Mouse (Mus musculus) lung, postnatal 0 days (tissue): Measurements from ENCODE around the gene Thra. TPM values are rescaled to one million over a fixed set of nuclear protein-coding genes. Genes with fewer than 3 reads are reported as not detected.
"Not testable (repeated sequence)": the region's sequence is repeated elsewhere in the genome, so short reads cannot be mapped to it uniquely, and the experiment has no call there.

ENCODE experiments used
- ATAC-seq: fragments of 200-750 bp; cut with Nextera tagmentation; 2 replicates; pipeline ENCODE4 v1.8.0; 2017; ENCODE audit warnings: moderate library complexity
- DNase-seq: peaks from one replicate; pipeline ENCODE4 v3.0.0-alpha.2; 2016; ENCODE audit warnings: low spot score
- H3K27ac ChIP-seq: fragments of 300-500 bp; sonication (generic); 2 replicates; pipeline ENCODE4 v1.5.1; 2014; ENCODE audit warnings: antibody characterized with exemption, mild to moderate bottlenecking, low read length, mixed read lengths
- H3K27me3 ChIP-seq: fragments of 300-500 bp; sonication (generic); replicated peaks from 2 replicates; pipeline ENCODE4 v1.6.1; 2014; ENCODE audit warnings: low read length, mixed read lengths; ENCODE audit not compliant: insufficient read depth
- H3K36me3 ChIP-seq: fragments of 300-500 bp; sonication (generic); 2 replicates; pipeline ENCODE4 v1.6.1; 2014; ENCODE audit warnings: low read length, mixed read lengths; ENCODE audit not compliant: insufficient read depth
- H3K4me1 ChIP-seq: fragments of 300-500 bp; sonication (generic); 2 replicates; pipeline ENCODE4 v1.6.1; 2014; ENCODE audit warnings: antibody characterized with exemption, low read depth, low read length, mixed read lengths; ENCODE audit not compliant: insufficient read depth
- H3K4me2 ChIP-seq: fragments of 300-500 bp; sonication (generic); replicated peaks from 2 replicates; pipeline ENCODE4 v1.6.1; 2014; ENCODE audit warnings: low read depth, mild to moderate bottlenecking, low read length, moderate library complexity, mixed read lengths
- H3K4me3 ChIP-seq: fragments of 300-500 bp; sonication (generic); 2 replicates; pipeline ENCODE4 v1.5.1; 2014; ENCODE audit warnings: low read depth, low read length
- H3K9ac ChIP-seq: fragments of 300-500 bp; sonication (generic); replicated peaks from 2 replicates; pipeline ENCODE4 v1.6.1; 2014; ENCODE audit warnings: low read depth, mild to moderate bottlenecking
- H3K9me3 ChIP-seq: fragments of 300-500 bp; sonication (generic); 2 replicates; pipeline ENCODE4 v1.6.1; 2016; ENCODE audit warnings: low read length, mixed read lengths
- CTCF ChIP-seq: IDR thresholded peaks from 2 replicates; pipeline ENCODE4 v1.5.1; 2016; ENCODE audit warnings: antibody characterized with exemption, mild to moderate bottlenecking
- EP300 ChIP-seq: IDR thresholded peaks from 2 replicates; pipeline ENCODE4 v1.6.1; 2016; ENCODE audit warnings: antibody characterized with exemption, mild to moderate bottlenecking, control low read depth
- WGBS: fragments of 180-500 bp; shearing (Covaris S2); extraction: QIAGEN DNeasy Blood & Tissue Kit; methylation state at CpG from one replicate; pipeline ENCODE4 v1.1.7; 2014; 5-methylcytosine and 5-hydroxymethylcytosine counted together
- polyA plus RNA-seq: library from polyadenylated mRNA; unstranded; fragments of >200 nt; fragmentation: Nextera tagmentation; extraction: Ambion mirVana; gene quantifications from 2 replicates; pipeline ENCODE4 v1.2.1, GENCODE M21; 2015

Thra gene
- polyA plus RNA-seq, 1 experiment from 2014 or later: 38.1 TPM

DNA sequence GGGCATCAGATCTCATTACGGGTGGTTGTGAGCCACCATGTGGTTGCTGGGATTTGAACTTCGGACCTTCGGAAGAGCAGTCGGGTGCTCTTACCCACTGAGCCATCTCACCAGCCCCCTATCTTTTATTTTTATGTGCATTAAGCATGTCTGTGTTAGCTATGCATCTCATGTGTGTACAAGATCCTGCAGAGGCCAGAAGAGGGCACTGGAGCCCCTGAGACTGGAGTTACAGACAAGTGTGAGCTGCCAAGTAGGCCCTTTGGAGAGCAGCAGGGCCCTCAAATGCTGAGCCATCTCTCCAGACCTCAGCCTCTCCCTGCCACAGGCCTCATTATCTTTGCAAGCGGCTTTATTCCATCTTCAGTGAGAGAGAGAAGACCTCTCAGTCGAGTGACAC lies 28.4 kb upstream of the Thra start:
- not testable (repeated sequence) for H3K27me3 ChIP-seq, H3K9ac ChIP-seq, H3K27ac ChIP-seq, H3K9me3 ChIP-seq, H3K4me2 ChIP-seq, ATAC-seq, H3K36me3 ChIP-seq, H3K4me3 ChIP-seq
- peaks cover 18% of the 10 kb centered on the region for H3K4me1 ChIP-seq
- peak; percentile 64 for TF ChIP-seq CTCF
- DNase-seq: peak; percentile 65
- 93% methylated on average over 6 of the region's 6 CpGs for WGBS

DNA sequence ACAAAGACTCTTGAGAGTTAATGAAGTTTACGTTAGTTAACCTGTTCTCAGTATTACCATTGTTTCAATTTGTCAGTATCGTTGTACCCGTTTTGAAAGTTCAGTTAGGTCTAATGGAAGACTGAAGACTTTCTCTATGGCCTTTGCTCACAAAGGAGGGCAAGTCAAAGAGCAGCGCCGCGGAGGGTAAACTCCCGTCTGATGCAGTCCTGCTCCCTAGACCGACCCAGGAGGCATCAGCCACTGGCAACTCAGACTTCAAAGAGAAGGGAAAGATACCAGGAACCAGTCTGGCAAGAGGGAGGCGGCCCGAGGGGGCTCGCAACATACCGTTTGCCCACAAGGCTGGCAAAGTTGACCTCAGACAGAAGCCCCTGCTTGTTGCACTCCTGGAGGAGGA lies 26.7 kb upstream of the Thra start:
- H3K27ac ChIP-seq: no peak overlapping the region
- no peaks in the 10 kb centered on the region for H3K9me3 ChIP-seq
- no peak for ATAC-seq
- no peak overlapping the region for H3K4me2 ChIP-seq
- no peak for TF ChIP-seq EP300
- 52% methylated on average over 12 of the region's 12 CpGs for WGBS
- no peaks in the 10 kb centered on the region for H3K27me3 ChIP-seq
- H3K4me3 ChIP-seq: no peak overlapping the region
- no peak for DNase-seq
- H3K4me1 ChIP-seq: peaks cover 17% of the 10 kb centered on the region
- H3K9ac ChIP-seq: no peak overlapping the region
- 0 out of 2 replicates have a peak, but pooled peaks cover 5% of the 10 kb centered on the region for H3K36me3 ChIP-seq

GRCm38 (mm10) chr11:98715946-98716345 lies 24.5 kb upstream of the Thra start:
- no peak for ATAC-seq
- WGBS: 94% methylated on average over 9 of the region's 9 CpGs
- no peak overlapping the region for H3K27ac ChIP-seq
- no peak overlapping the region for H3K9ac ChIP-seq
- peaks cover 7% of the 10 kb centered on the region; the same call in 1 of the 2 replicates for H3K4me1 ChIP-seq
- H3K4me3 ChIP-seq: no peak overlapping the region
- TF ChIP-seq CTCF (no peak), EP300 (no peak)
- H3K36me3 ChIP-seq: 0 out of 2 replicates have a peak, but pooled peaks cover 5% of the 10 kb centered on the region
- no peaks in the 10 kb centered on the region for H3K9me3 ChIP-seq
- DNase-seq: no peak
- H3K4me2 ChIP-seq: no peak overlapping the region
- no peaks in the 10 kb centered on the region for H3K27me3 ChIP-seq

GRCm38 (mm10) chr11:98717904-98718303 lies 22.5 kb upstream of the Thra start:
- no peaks in the 10 kb centered on the region for H3K27me3 ChIP-seq
- no peak overlapping the region for H3K4me2 ChIP-seq
- no peak overlapping the region for H3K4me3 ChIP-seq
- peak overlapping the region; percentile 32; the same call in 1 of the 2 replicates for H3K27ac ChIP-seq
- DNase-seq (peak; percentile 79), ATAC-seq (no peak)
- no peaks in the 10 kb centered on the region for H3K9me3 ChIP-seq
- TF ChIP-seq CTCF (peak; percentile 90), EP300 (no peak)
- 0 out of 2 replicates have a peak, but pooled peaks cover 5% of the 10 kb centered on the region for H3K36me3 ChIP-seq
- H3K9ac ChIP-seq: no peak overlapping the region
- WGBS: 22% methylated on average over 13 of the region's 13 CpGs
- H3K4me1 ChIP-seq: peaks cover 16% of the 10 kb centered on the region; the same call in 1 of the 2 replicates

DNA sequence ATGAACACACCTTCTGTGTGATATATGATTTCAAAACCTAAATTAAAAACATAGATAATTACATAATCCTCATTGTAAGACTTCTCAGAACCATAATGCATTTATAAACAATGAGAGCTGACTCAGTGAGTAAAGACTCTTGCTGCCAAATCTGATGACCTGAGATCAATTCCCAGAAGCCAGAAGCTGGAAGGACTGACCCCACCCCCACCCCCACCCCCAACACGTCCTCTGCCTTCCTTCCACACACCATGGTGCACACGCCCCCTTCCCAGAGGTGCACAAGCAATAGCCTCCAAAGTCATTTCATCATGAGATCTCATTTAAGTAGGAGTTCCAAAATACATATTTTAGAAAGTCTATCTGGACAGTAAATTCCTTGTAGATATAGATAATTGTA lies 19.7 kb upstream of the Thra start:
- H3K9ac ChIP-seq: no peak overlapping the region
- no peak overlapping the region for H3K4me3 ChIP-seq
- H3K27ac ChIP-seq: peak overlapping the region; percentile 81
- H3K4me2 ChIP-seq: no peak overlapping the region
- peak; percentile 48 for DNase-seq
- H3K4me1 ChIP-seq: peaks cover 16% of the 10 kb centered on the region; the same call in 1 of the 2 replicates
- no peak for TF ChIP-seq EP300
- no peak for ATAC-seq
- WGBS: 71% methylated on average over 2 of the region's 2 CpGs
- H3K27me3 ChIP-seq: no peaks in the 10 kb centered on the region
- H3K9me3 ChIP-seq: no peaks in the 10 kb centered on the region
- 0 out of 2 replicates have a peak, but pooled peaks cover 11% of the 10 kb centered on the region for H3K36me3 ChIP-seq

GRCm38 (mm10) chr11:98721458-98722226 lies 18.8 kb upstream of the Thra start:
- WGBS: 29% methylated on average over 24 of the region's 24 CpGs
- no peak overlapping the region for H3K4me3 ChIP-seq
- H3K4me1 ChIP-seq: peaks cover 16% of the 10 kb centered on the region; the same call in 1 of the 2 replicates
- H3K27me3 ChIP-seq: no peaks in the 10 kb centered on the region
- no peaks in the 10 kb centered on the region for H3K9me3 ChIP-seq
- peak overlapping the region; percentile 81 for H3K27ac ChIP-seq
- DNase-seq (peak; percentile 95), ATAC-seq (peak; percentile 85)
- H3K4me2 ChIP-seq: no peak overlapping the region
- 0 out of 2 replicates have a peak, but pooled peaks cover 11% of the 10 kb centered on the region for H3K36me3 ChIP-seq
- H3K9ac ChIP-seq: no peak overlapping the region
- TF ChIP-seq CTCF: peak; percentile 73
- TF ChIP-seq EP300: peak; percentile 43; the same call in 1 of the 2 replicates
